Comparison of ENCODE assay signal across 14 mouse cellular contexts in the genomic region with DNA sequence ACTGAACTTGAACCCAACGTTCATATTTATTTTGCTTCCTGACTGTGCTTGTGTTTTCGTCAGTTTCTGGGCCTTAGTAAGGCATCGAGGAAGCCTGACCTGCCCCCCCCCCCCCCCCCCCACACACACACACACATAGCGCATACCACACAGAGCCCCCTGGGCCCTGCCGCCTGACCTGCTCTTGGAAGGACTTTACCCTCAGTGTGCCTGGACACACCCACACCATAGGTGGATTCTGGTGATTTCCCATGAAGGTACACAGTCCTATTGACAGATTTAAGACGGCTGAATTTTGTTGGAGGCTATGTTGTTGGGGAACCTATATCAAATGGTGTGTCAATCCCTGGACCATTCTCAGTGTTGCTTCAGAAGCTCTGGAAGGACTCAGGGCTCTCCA.
DNase-seq lines count a peak whose midpoint lies in the region; ATAC-seq and TF ChIP-seq lines count a peak whose summit lies in the region.
"Had no signal": no experiment of that assay in that cellular context is flagged by ENCODE, and none has a peak within 500 bp of the region (broad histone marks: within the 10 kb centered on the region; RNA-seq: fewer than 3 reads in every experiment).

No protein-coding gene starts in this region.

- intact Hi-C loops in left cerebral cortex, adult 2 months (cut with DNase I) = no loop called here

- no peak for TF ChIP-seq CTCF in left cerebral cortex, adult 2 months (IDR thresholded peaks at IDR 0.05)

- peak overlapping the region; percentile 53 for H3K27ac ChIP-seq in forebrain, embryonic 13.5 days
- no peak overlapping the region for H3K27ac ChIP-seq in forebrain, embryonic 16.5 days (ENCODE audit: low read length)
- H3K27ac ChIP-seq in limb, embryonic 11.5 days (replicated peaks; ENCODE audit: low read depth, low read length) = 0 out of 2 replicates have a peak overlapping the region, but pooled peaks have one; percentile 36
- H3K27ac ChIP-seq in limb, embryonic 10.5 days = no peak overlapping the region
- peak overlapping the region; percentile 87 for H3K27ac ChIP-seq in intestine, embryonic 16.5 days (ENCODE audit: low read length)
- H3K27ac ChIP-seq in neural tube, embryonic 14.5 days (ENCODE audit: low read depth, low read length) = no peak overlapping the region; the same call in 1 of the 2 replicates
- H3K27ac ChIP-seq in left cerebral cortex, adult 2 months = no peak overlapping the region
- H3K27ac ChIP-seq: embryonic facial prominence, embryonic 13.5 days had no signal

- ATAC-seq in forebrain, embryonic 13.5 days = peak; percentile 31; the same call in 1 of the 2 replicates
- no peak for ATAC-seq in forebrain, embryonic 16.5 days
- ATAC-seq in limb, embryonic 11.5 days (ENCODE audit: insufficient number of reproducible peaks, low FRiP score, low TSS enrichment, low read depth) = no peak
- peak; percentile 84 for ATAC-seq in intestine, embryonic 16.5 days
- ATAC-seq in neural tube, embryonic 14.5 days (ENCODE audit: low read depth) = 0 out of 2 replicates have a peak, but pooled peaks have one; percentile 32

- H3K4me3 ChIP-seq in forebrain, embryonic 13.5 days = no peak overlapping the region
- no peak overlapping the region for H3K4me3 ChIP-seq in forebrain, embryonic 16.5 days (replicated peaks; ENCODE audit: low read length)
- H3K4me3 ChIP-seq in limb, embryonic 11.5 days (ENCODE audit: low read depth, low read length) = no peak overlapping the region
- H3K4me3 ChIP-seq in limb, embryonic 10.5 days = no peak overlapping the region
- no peak overlapping the region for H3K4me3 ChIP-seq in intestine, embryonic 16.5 days (ENCODE audit: low read length)
- no peak overlapping the region for H3K4me3 ChIP-seq in neural tube, embryonic 14.5 days (ENCODE audit: low read depth, low read length)
- no peak overlapping the region for H3K4me3 ChIP-seq in left cerebral cortex, adult 2 months
- H3K4me3 ChIP-seq: embryonic facial prominence, embryonic 13.5 days had no signal

- H3K4me2 ChIP-seq in forebrain, embryonic 13.5 days = no peak overlapping the region
- H3K4me2 ChIP-seq in forebrain, embryonic 16.5 days (ENCODE audit: low read length) = no peak overlapping the region
- H3K4me2 ChIP-seq in limb, embryonic 11.5 days (ENCODE audit: low read depth, severe bottlenecking) = no peak overlapping the region
- peak overlapping the region; percentile 35; the same call in 1 of the 2 replicates for H3K4me2 ChIP-seq in intestine, embryonic 16.5 days (ENCODE audit: low read depth, low read length)
- no peak overlapping the region for H3K4me2 ChIP-seq in neural tube, embryonic 14.5 days (ENCODE audit: low read depth, low read length)

- H3K4me1 ChIP-seq in forebrain, embryonic 13.5 days = peaks cover 36% of the 10 kb centered on the region
- H3K4me1 ChIP-seq in forebrain, embryonic 16.5 days (replicated peaks; ENCODE audit: control insufficient read depth, insufficient read depth, low read length) = peaks cover 16% of the 10 kb centered on the region
- H3K4me1 ChIP-seq in limb, embryonic 11.5 days (ENCODE audit: control insufficient read depth, insufficient read depth, low read length) = 0 out of 2 replicates have a peak, but pooled peaks cover 3% of the 10 kb centered on the region
- H3K4me1 ChIP-seq in limb, embryonic 10.5 days = peaks cover 28% of the 10 kb centered on the region
- peaks cover 34% of the 10 kb centered on the region for H3K4me1 ChIP-seq in intestine, embryonic 16.5 days (ENCODE audit: control insufficient read depth, insufficient read depth, low read length)
- H3K4me1 ChIP-seq in neural tube, embryonic 14.5 days (ENCODE audit: control insufficient read depth, insufficient read depth, low read length) = peaks cover 12% of the 10 kb centered on the region; the same call in 1 of the 2 replicates

- no peaks in the 10 kb centered on the region for H3K36me3 ChIP-seq in forebrain, embryonic 13.5 days (ENCODE audit: poor library complexity, severe bottlenecking)
- H3K36me3 ChIP-seq in forebrain, embryonic 16.5 days (ENCODE audit: control insufficient read depth, insufficient read depth) = no peaks in the 10 kb centered on the region
- no peaks in the 10 kb centered on the region for H3K36me3 ChIP-seq in limb, embryonic 11.5 days (ENCODE audit: control insufficient read depth, insufficient read depth, low read length)
- no peaks in the 10 kb centered on the region for H3K36me3 ChIP-seq in limb, embryonic 10.5 days
- no peaks in the 10 kb centered on the region for H3K36me3 ChIP-seq in intestine, embryonic 16.5 days (ENCODE audit: control insufficient read depth, insufficient read depth, low read length)
- H3K36me3 ChIP-seq in neural tube, embryonic 14.5 days (ENCODE audit: control insufficient read depth, insufficient read depth, low read length) = no peaks in the 10 kb centered on the region
- H3K36me3 ChIP-seq: embryonic facial prominence, embryonic 13.5 days had no signal

- no peak overlapping the region for H3K9ac ChIP-seq in forebrain, embryonic 13.5 days
- H3K9ac ChIP-seq in forebrain, embryonic 16.5 days (replicated peaks; ENCODE audit: low read depth, low read length) = no peak overlapping the region
- no peak overlapping the region for H3K9ac ChIP-seq in limb, embryonic 11.5 days (ENCODE audit: low read length)
- peak overlapping the region; percentile 19; the same call in 1 of the 2 replicates for H3K9ac ChIP-seq in intestine, embryonic 16.5 days (ENCODE audit: low read depth, low read length)
- no peak overlapping the region for H3K9ac ChIP-seq in neural tube, embryonic 14.5 days (replicated peaks; ENCODE audit: low read depth, low read length)
- H3K9ac ChIP-seq: embryonic facial prominence, embryonic 13.5 days had no signal

- DNase-seq in limb, embryonic 11.5 days (ENCODE audit: low spot score) = no peak
- DNase-seq in limb, embryonic 10.5 days (ENCODE audit: low spot score) = no peak
- no peak for DNase-seq in retina, embryonic 14.5 days (ENCODE audit: low spot score)
- no peak for DNase-seq in left cerebral cortex, adult 2 months (ENCODE audit: extremely low spot score in 1 of 2, low spot score in 2 of 2)
- DNase-seq: adrenal gland, postnatal 10 days; cerebellum, postnatal 25 days; lung, adult 2 months; right cerebral cortex, adult 18-20 months; thymus, postnatal 14 days had no signal

- 79% methylated on average over 6 of the region's 6 CpGs for WGBS in forebrain, embryonic 13.5 days
- 72% methylated on average over 5 of the region's 6 CpGs for WGBS in forebrain, embryonic 16.5 days
- 80% methylated on average over 6 of the region's 6 CpGs for WGBS in limb, embryonic 11.5 days
- 87% methylated on average over 6 of the region's 6 CpGs for WGBS in limb, embryonic 10.5 days
- WGBS in intestine, embryonic 16.5 days = 45% methylated on average over 6 of the region's 6 CpGs
- WGBS in neural tube, embryonic 14.5 days = 77% methylated on average over 6 of the region's 6 CpGs

- no peaks in the 10 kb centered on the region for H3K9me3 ChIP-seq in forebrain, embryonic 13.5 days (replicated peaks)
- H3K9me3 ChIP-seq in forebrain, embryonic 16.5 days (ENCODE audit: control insufficient read depth, low read length) = no peaks in the 10 kb centered on the region
- H3K9me3 ChIP-seq in limb, embryonic 11.5 days (ENCODE audit: control insufficient read depth, low read length) = no peaks in the 10 kb centered on the region
- H3K9me3 ChIP-seq in limb, embryonic 10.5 days (replicated peaks) = no peaks in the 10 kb centered on the region
- H3K9me3 ChIP-seq in intestine, embryonic 16.5 days (ENCODE audit: control insufficient read depth, low read length) = no peaks in the 10 kb centered on the region
- H3K9me3 ChIP-seq in neural tube, embryonic 14.5 days (ENCODE audit: control insufficient read depth, low read length) = no peaks in the 10 kb centered on the region
- H3K9me3 ChIP-seq: embryonic facial prominence, embryonic 13.5 days had no signal

- no peaks in the 10 kb centered on the region for H3K27me3 ChIP-seq in forebrain, embryonic 13.5 days
- no peaks in the 10 kb centered on the region for H3K27me3 ChIP-seq in forebrain, embryonic 16.5 days (replicated peaks; ENCODE audit: control insufficient read depth, insufficient read depth, low read length)
- H3K27me3 ChIP-seq in limb, embryonic 11.5 days (ENCODE audit: control insufficient read depth, insufficient read depth, low read length) = no peaks in the 10 kb centered on the region
- H3K27me3 ChIP-seq in limb, embryonic 10.5 days (ENCODE audit: low read depth, poor library complexity, severe bottlenecking) = no peaks in the 10 kb centered on the region
- no peaks in the 10 kb centered on the region for H3K27me3 ChIP-seq in intestine, embryonic 16.5 days (replicated peaks; ENCODE audit: control insufficient read depth, insufficient read depth, low read length)
- no peaks in the 10 kb centered on the region for H3K27me3 ChIP-seq in neural tube, embryonic 14.5 days (ENCODE audit: control insufficient read depth, insufficient read depth, low read length)
- H3K27me3 ChIP-seq: embryonic facial prominence, embryonic 13.5 days had no signal

Comparison
In these comparisons a context has a peak if more than half of its experiments do, and no peak if none do; other contexts are left out.
1. ATAC-seq: peak in forebrain, embryonic 13.5 days (single experiment), intestine, embryonic 16.5 days (single experiment) and neural tube, embryonic 14.5 days (single experiment); none in forebrain, embryonic 16.5 days (single experiment) and limb, embryonic 11.5 days (single experiment).
2. H3K27ac ChIP-seq: peak in forebrain, embryonic 13.5 days (single experiment), limb, embryonic 11.5 days (single experiment) and intestine, embryonic 16.5 days (single experiment); none in forebrain, embryonic 16.5 days (single experiment), limb, embryonic 10.5 days (single experiment), neural tube, embryonic 14.5 days (single experiment) and left cerebral cortex, adult 2 months (single experiment).